Mouse (Mus musculus) limb, embryonic 15.5 days (tissue): ENCODE data around the gene Cdh22. TPM values are rescaled to one million over a fixed set of nuclear protein-coding genes. Genes with fewer than 3 reads are reported as not detected.

ENCODE experiments used
- ATAC-seq: fragments of 200-750 bp; cut with Nextera tagmentation; 2 replicates; pipeline ENCODE4 v1.8.0; 2017; ENCODE audit warnings: low read depth, moderate TSS enrichment; ENCODE audit not compliant: insufficient number of reproducible peaks, low FRiP score, low TSS enrichment
- H3K27ac ChIP-seq: fragments of 300-500 bp; sonication (generic); 2 replicates; pipeline ENCODE4 v1.5.1; 2015; ENCODE audit warnings: moderate library complexity, mild to moderate bottlenecking, inconsistent platforms
- H3K27me3 ChIP-seq: fragments of 300-500 bp; sonication (generic); 2 replicates; pipeline ENCODE4 v1.6.1; 2015; ENCODE audit warnings: inconsistent platforms
- H3K36me3 ChIP-seq: fragments of 300-500 bp; sonication (generic); 2 replicates; pipeline ENCODE4 v1.6.1; 2015; ENCODE audit warnings: inconsistent platforms
- H3K4me1 ChIP-seq: fragments of 300-500 bp; sonication (generic); 2 replicates; pipeline ENCODE4 v1.6.1; 2015; ENCODE audit warnings: inconsistent platforms
- H3K4me2 ChIP-seq: fragments of 300-500 bp; sonication (generic); 2 replicates; pipeline ENCODE4 v1.6.1; 2015; ENCODE audit warnings: mild to moderate bottlenecking, inconsistent platforms
- H3K4me3 ChIP-seq: fragments of 300-500 bp; sonication (generic); 2 replicates; pipeline ENCODE4 v1.5.1; 2015; ENCODE audit warnings: mild to moderate bottlenecking, inconsistent platforms
- H3K9ac ChIP-seq: fragments of 300-500 bp; sonication (generic); 2 replicates; pipeline ENCODE4 v1.6.1; 2015; ENCODE audit warnings: inconsistent platforms
- H3K9me3 ChIP-seq: fragments of 300-500 bp; sonication (generic); 2 replicates; pipeline ENCODE4 v1.6.1; 2016; ENCODE audit warnings: inconsistent platforms
- WGBS: fragments of 180-500 bp; shearing (Covaris S2); methylation state at CpG from one replicate; pipeline ENCODE4 v1.1.7; 2015; 5-methylcytosine and 5-hydroxymethylcytosine counted together
- polyA plus RNA-seq: library from polyadenylated mRNA; unstranded; fragments of >200 nt; fragmentation: Nextera tagmentation; extraction: Ambion mirVana; gene quantifications from 2 replicates; pipeline ENCODE4 v1.2.1, GENCODE M21; 2015

The Cdh22 gene
- polyA plus RNA-seq, 1 experiment from 2014 or later: 0.19 TPM

GRCm38 (mm10) chr2:165263861-165264260, 29.2 kb upstream of the Cdh22 start:
- Histone ChIP-seq H3K27me3 (peaks cover 33% of the 10 kb centered on the region), H3K4me3 (no peak overlapping the region), H3K36me3 (no peaks in the 10 kb centered on the region), H3K9me3 (no peaks in the 10 kb centered on the region), H3K4me1 (no peaks in the 10 kb centered on the region), H3K27ac (no peak overlapping the region), H3K9ac (no peak overlapping the region), H3K4me2 (no peak overlapping the region)
- 58% methylated on average over 7 of the region's 7 CpGs for WGBS
- ATAC-seq: no peak

GRCm38 (mm10) chr2:165262274-165262990, 27.8 kb upstream of the Cdh22 start:
- 56% methylated on average over 18 of the region's 18 CpGs for WGBS
- H3K9me3 ChIP-seq: no peaks in the 10 kb centered on the region
- H3K4me3 ChIP-seq: no peak overlapping the region
- no peak overlapping the region for H3K4me2 ChIP-seq
- peaks cover 27% of the 10 kb centered on the region for H3K27me3 ChIP-seq
- no peak overlapping the region for H3K27ac ChIP-seq
- H3K36me3 ChIP-seq: no peaks in the 10 kb centered on the region
- no peak for ATAC-seq
- H3K4me1 ChIP-seq: no peaks in the 10 kb centered on the region
- H3K9ac ChIP-seq: no peak overlapping the region

- 64% methylated on average over 8 of the region's 8 CpGs for WGBS
- no peaks in the 10 kb centered on the region for H3K36me3 ChIP-seq
These were observed 25.2 kb upstream of the Cdh22 start for GRCm38 (mm10) chr2:165259859-165260258.

GRCm38 (mm10) chr2:165258321-165258720, 23.7 kb upstream of the Cdh22 start:
- no peak overlapping the region for H3K9ac ChIP-seq
- H3K27me3 ChIP-seq: peaks cover 46% of the 10 kb centered on the region
- no peak overlapping the region for H3K4me3 ChIP-seq
- no peaks in the 10 kb centered on the region for H3K4me1 ChIP-seq
- no peak overlapping the region for H3K4me2 ChIP-seq
- WGBS: 79% methylated on average over 6 of the region's 6 CpGs
- no peaks in the 10 kb centered on the region for H3K36me3 ChIP-seq
- no peaks in the 10 kb centered on the region for H3K9me3 ChIP-seq
- no peak overlapping the region for H3K27ac ChIP-seq
- ATAC-seq: no peak

More at GRCm38 (mm10) chr2:165259859-165260258, 25.2 kb upstream of the Cdh22 start:
- Histone ChIP-seq H3K9ac (no peak overlapping the region), H3K27me3 (peaks cover 30% of the 10 kb centered on the region), H3K4me1 (no peaks in the 10 kb centered on the region), H3K4me2 (no peak overlapping the region), H3K4me3 (no peak overlapping the region), H3K27ac (no peak overlapping the region), H3K9me3 (no peaks in the 10 kb centered on the region)
- ATAC-seq: no peak

- Histone ChIP-seq H3K4me2 (no peak overlapping the region), H3K27me3 (peaks cover 55% of the 10 kb centered on the region), H3K27ac (no peak overlapping the region), H3K9ac (no peak overlapping the region), H3K36me3 (no peaks in the 10 kb centered on the region), H3K9me3 (no peaks in the 10 kb centered on the region), H3K4me1 (no peaks in the 10 kb centered on the region), H3K4me3 (no peak overlapping the region)
- ATAC-seq: no peak
- 53% methylated on average over 11 of the region's 11 CpGs for WGBS
These were observed 22.6 kb upstream of the Cdh22 start for GRCm38 (mm10) chr2:165257151-165257834.

- WGBS: 64% methylated on average over 10 of the region's 10 CpGs
- Histone ChIP-seq H3K4me2 (no peak overlapping the region), H3K9me3 (no peaks in the 10 kb centered on the region), H3K27me3 (peaks cover 52% of the 10 kb centered on the region), H3K4me1 (no peaks in the 10 kb centered on the region), H3K27ac (no peak overlapping the region), H3K4me3 (no peak overlapping the region), H3K9ac (no peak overlapping the region), H3K36me3 (no peaks in the 10 kb centered on the region)
- ATAC-seq: no peak
These were observed 21.6 kb upstream of the Cdh22 start for GRCm38 (mm10) chr2:165256213-165256612.

- H3K27ac ChIP-seq: no peak overlapping the region
- no peaks in the 10 kb centered on the region for H3K36me3 ChIP-seq
- H3K4me2 ChIP-seq: no peak overlapping the region
- H3K27me3 ChIP-seq: peaks cover 53% of the 10 kb centered on the region
- no peak for ATAC-seq
- no peaks in the 10 kb centered on the region for H3K4me1 ChIP-seq
- H3K9me3 ChIP-seq: no peaks in the 10 kb centered on the region
- 13% methylated on average over 8 of the region's 10 CpGs for WGBS
- no peak overlapping the region; the same call in 1 of the 2 replicates for H3K9ac ChIP-seq
- no peak overlapping the region for H3K4me3 ChIP-seq
These were observed 19.2 kb upstream of the Cdh22 start for GRCm38 (mm10) chr2:165253867-165254266.

GRCm38 (mm10) chr2:165253269-165253668, 18.6 kb upstream of the Cdh22 start:
- Histone ChIP-seq H3K9ac (no peak overlapping the region), H3K36me3 (no peaks in the 10 kb centered on the region), H3K4me2 (no peak overlapping the region), H3K4me1 (no peaks in the 10 kb centered on the region), H3K9me3 (no peaks in the 10 kb centered on the region), H3K4me3 (no peak overlapping the region), H3K27me3 (peaks cover 53% of the 10 kb centered on the region), H3K27ac (no peak overlapping the region)
- 77% methylated on average over 8 of the region's 8 CpGs for WGBS
- no peak for ATAC-seq

GRCm38 (mm10) chr2:165252801-165253200, 18.1 kb upstream of the Cdh22 start:
- Histone ChIP-seq H3K4me2 (no peak overlapping the region), H3K36me3 (no peaks in the 10 kb centered on the region), H3K4me1 (no peaks in the 10 kb centered on the region), H3K27me3 (peaks cover 54% of the 10 kb centered on the region), H3K4me3 (no peak overlapping the region), H3K27ac (no peak overlapping the region), H3K9ac (no peak overlapping the region), H3K9me3 (no peaks in the 10 kb centered on the region)
- no peak for ATAC-seq
- WGBS: 49% methylated on average over 9 of the region's 9 CpGs

- Histone ChIP-seq H3K27me3 (peaks cover 58% of the 10 kb centered on the region), H3K9ac (no peak overlapping the region), H3K36me3 (no peaks in the 10 kb centered on the region), H3K4me3 (no peak overlapping the region), H3K4me2 (no peak overlapping the region), H3K27ac (no peak overlapping the region), H3K9me3 (no peaks in the 10 kb centered on the region), H3K4me1 (no peaks in the 10 kb centered on the region)
- no peak for ATAC-seq
- 83% methylated on average over 8 of the region's 8 CpGs for WGBS
These were observed 17.7 kb upstream of the Cdh22 start for GRCm38 (mm10) chr2:165252381-165252780.

GRCm38 (mm10) chr2:165250903-165251302, 16.2 kb upstream of the Cdh22 start:
- Histone ChIP-seq H3K4me1 (no peaks in the 10 kb centered on the region), H3K27me3 (peaks cover 62% of the 10 kb centered on the region), H3K4me3 (no peak overlapping the region), H3K36me3 (no peaks in the 10 kb centered on the region), H3K9me3 (no peaks in the 10 kb centered on the region), H3K9ac (no peak overlapping the region), H3K27ac (no peak overlapping the region), H3K4me2 (no peak overlapping the region)
- ATAC-seq: no peak
- 23% methylated on average over 1 of the region's 1 CpGs for WGBS

GRCm38 (mm10) chr2:165248967-165249366, 14.3 kb upstream of the Cdh22 start:
- no peaks in the 10 kb centered on the region for H3K36me3 ChIP-seq
- no peak overlapping the region for H3K9ac ChIP-seq
- H3K4me2 ChIP-seq: no peak overlapping the region
- peaks cover 60% of the 10 kb centered on the region for H3K27me3 ChIP-seq
- 18% methylated on average over 3 of the region's 3 CpGs for WGBS
- H3K4me3 ChIP-seq: no peak overlapping the region
- H3K4me1 ChIP-seq: no peaks in the 10 kb centered on the region
- H3K9me3 ChIP-seq: no peaks in the 10 kb centered on the region
- no peak overlapping the region for H3K27ac ChIP-seq
- ATAC-seq: no peak
